Mouse (Mus musculus): ENCODE results near the gene Atp12a. TPM values are rescaled to one million over a fixed set of nuclear protein-coding genes. Genes with fewer than 3 reads are reported as not detected.

Atp12a gene
- 1 to 10 TPM in 1 of 2 experiments, not detected in 1; 2.0 TPM for total RNA-seq (2021)
- polyA plus RNA-seq (2012; rRNA removed), result 0.03 TPM in 1 of 2 replicates, not detected in the other
- long read RNA-seq, partial matches to known transcripts, result 0 of 1 reads
- long read RNA-seq, other reads (novel, unspliced or antisense), result 1 of 1 reads

DNA sequence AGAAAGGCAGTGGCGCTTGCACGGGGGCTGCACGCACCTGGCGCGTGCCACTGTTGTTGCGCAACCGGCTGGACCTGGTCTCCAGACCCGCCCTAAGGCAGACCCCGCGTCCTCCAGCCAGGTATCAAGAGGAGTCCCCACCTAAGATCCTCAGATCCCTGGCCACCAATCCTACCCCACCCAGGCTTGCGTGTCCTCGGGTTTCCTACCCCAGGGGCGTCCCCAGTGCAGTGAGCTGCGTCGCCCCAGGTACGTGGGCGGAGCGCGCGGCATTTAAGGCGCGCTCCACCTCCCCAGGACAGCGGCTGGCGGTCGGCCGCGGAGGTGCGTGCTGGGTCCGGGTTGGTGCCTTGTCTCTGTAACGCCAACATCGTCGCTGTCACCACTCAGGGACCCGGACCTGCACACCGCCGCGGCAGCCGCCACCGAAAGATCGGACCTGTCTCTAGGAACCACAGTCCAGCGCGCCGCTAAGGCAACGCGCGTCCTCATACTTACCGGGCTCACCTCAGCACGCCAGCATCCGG is at the start of gene Atp12a:
Gene Atp12a (plus strand): TSS at position 358 of the 527 bp plus-strand sequence.
- DNase-seq, result peak; percentile 8

DNA sequence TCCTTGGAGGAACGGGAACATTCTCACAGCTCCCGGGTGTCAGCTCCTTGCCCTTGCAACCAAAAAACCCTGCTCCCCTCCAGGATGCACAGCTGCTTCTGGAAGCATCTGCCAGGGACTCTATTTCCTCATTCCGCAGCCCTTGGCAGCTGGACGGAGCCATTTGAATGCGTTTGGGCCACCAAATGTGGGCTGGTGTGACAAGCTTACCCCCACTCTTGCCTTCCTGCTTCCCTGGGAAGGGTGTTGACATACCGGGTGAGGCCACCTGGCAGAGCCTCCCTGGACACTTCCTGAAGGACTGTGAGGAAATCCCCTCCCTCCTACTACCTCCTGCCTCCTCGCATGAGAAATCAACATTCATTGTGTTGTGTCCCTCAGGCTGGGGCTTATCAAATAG is 49.3 kb upstream of the Atp12a start:
- DNase-seq, result no peak

DNA sequence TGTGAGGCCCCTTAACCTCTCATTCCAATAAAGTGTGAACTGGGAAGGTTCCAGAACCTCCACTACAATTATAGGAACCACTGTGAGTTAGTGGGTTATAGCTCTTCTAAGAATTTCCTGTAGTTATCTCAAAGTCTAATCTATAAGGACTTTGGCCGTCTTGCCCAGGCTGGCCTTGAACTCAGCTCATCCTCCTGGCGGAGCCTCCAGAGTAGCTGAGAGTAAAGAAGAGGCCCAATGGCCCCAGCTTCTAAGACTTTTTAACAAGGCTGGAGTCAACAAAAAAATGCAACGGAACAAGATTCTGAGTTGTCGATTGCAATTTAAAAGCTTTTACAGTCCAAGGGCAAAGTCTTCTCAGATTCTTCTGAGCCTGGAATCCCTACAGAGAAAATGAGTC is 48.5 kb upstream of the Atp12a start:
- DNase-seq, result no peak

DNA sequence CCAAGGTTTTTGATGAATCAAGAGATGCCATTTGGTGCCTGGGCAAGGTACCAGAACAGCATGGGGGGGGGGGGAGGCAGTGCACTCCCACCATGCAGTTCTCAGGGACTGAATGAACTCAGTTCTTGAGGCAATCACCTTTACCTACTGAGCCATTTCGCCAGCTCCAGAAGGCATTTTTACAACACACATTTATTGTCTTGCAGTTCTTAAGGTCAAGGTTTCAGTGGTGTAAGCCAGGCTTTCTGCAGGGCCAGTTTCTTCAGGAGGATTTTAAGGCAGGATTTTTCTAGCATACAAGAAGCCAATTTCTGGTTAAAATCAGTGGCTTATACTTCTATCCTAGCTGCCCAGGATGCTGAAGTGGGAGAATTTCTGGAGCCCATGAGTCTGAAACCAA is 41.9 kb upstream of the Atp12a start:
- DNase-seq, result peak; percentile 29

DNA sequence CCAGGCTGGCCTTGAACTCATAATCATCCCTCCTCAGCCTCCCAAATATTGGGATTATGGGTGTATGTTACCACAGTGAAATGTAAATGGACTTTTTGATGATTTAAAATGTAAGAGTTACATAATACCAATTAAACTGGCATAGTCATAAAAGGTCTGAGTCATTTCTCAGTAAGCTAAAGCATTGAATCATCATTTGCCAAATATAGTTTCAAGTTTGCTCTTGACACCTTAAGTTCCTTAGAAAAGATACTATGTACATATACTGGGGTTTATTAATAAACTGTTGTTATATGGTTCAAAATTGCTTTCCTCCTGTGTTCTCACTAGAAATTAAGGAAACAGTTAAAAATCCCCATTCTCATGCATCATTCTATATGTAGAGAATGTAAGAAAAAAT is 39.8 kb upstream of the Atp12a start:
- DNase-seq, result no peak

DNA sequence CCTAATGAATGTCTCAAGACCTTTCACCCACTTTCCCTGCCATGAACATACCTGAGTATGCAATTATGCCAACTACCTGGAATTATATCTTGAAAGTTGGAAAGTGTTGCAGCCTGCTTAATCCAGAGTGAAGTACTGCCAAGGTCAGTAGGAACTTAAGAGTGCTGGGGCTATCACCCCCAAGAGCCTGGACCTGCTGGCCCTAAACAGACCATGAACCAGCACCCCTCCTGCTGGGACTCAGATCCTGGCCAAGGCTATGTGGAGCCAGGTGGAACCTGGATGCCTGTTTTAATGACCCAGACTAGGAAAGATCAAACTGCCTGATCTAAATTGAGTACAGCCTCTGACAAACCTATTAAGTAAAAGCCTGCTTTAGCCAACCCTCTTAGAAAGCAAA is 31.2 kb upstream of the Atp12a start:
- DNase-seq, result no peak

DNA sequence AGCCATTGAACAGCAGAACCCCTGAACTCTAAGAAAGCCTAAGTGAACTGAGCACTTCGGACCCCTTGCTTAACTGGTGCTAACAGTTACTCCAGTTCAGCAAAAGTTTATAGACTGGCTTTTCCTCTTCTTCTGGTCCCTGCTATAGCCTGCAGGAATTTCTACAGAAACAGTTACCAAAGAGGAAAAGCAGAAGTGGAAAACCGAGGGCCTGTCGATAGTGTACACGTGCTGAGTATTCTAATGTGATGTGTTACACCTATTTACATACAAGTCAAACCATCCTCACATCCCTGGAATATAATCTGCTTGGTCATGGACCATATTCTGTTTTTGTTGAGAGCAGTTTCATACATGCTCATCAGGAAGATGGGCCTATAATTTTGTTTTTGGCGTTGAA is 30.4 kb upstream of the Atp12a start:
- no peak for DNase-seq

DNA sequence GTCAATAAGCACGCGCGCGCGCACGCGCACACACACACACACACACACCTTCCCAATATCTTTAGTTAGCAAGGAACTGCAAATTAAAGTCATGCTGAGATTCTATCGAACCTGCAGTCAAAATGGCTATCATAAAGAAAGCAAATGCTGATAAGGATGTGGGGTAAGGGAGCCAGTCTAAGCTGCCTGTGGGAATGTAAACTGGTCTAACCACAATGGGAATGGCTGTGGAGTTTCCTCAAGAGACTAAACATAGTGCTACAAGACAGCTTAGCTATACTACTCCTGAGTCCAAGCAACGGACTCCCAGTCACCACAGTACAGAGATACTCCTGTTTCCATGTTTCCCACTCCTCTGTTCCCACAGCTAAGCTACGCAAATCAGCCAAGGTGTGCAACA is 28.8 kb upstream of the Atp12a start:
- DNase-seq, result no peak

DNA sequence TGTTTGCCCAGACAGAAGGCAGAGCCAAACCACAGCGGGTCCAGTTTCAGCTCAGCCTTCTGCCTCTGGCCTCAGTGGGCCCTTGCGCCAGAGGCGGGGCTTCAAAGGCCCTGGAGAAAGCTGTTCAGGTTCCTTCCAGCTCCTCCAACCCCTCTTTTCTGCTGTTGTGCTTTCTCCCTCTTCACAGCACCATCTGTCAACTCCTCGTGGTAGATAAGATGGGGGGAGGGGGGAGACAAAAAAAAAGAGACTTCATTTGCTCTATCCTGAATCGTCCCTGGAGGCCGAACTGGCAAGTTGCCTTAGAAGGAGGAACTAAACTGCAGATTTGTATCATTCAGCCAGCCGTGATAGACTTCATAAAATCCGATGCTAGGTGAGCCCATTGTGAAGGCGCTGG is 27.8 kb upstream of the Atp12a start:
- DNase-seq, result no peak

DNA sequence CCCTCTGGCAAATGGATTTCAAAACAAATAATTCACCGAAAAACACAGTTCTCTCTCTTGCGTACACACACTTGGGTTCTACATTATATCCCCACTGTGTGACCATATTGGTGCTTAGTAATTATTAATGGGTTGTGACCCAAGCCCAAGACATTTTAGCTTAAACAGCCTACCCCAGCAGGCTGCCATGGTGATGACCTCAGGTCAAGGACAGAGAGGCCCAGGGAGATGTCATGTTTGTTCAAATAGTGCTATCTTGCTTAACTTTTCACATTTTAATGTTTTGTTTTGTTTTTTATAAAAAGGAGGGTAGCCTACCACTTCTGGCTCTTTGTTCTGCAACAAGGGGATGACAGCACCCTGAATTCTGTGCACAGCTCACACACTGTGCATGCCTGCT is 27.2 kb upstream of the Atp12a start:
- DNase-seq, result peak; percentile 51

DNA sequence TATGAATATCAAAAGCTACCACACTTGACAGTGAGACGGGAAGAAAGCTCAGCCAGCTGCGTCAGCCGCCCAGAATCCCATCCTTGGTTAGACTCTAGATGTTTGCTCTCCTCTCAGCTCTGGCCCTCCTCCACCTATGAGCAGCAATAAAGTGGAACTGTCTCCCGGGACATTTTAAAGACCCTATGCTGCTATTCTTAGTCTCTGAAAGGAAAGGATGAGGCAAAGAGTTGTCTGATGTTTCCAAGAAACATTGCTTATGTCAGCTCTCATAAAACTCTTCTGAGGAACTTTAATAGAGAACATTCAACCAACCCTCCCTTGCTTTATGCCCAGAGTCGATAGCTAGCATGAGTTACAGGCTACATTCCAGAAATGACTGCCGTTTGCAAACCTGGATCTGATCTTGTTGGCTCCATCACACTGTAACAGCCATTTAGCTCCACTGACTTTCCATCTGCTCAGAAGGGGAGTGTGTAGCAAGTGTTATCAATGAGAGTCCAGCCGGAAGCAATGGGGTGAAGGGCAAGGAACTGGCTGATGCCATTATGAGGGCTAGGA is 25.9 kb upstream of the Atp12a start:
- no peak for DNase-seq

DNA sequence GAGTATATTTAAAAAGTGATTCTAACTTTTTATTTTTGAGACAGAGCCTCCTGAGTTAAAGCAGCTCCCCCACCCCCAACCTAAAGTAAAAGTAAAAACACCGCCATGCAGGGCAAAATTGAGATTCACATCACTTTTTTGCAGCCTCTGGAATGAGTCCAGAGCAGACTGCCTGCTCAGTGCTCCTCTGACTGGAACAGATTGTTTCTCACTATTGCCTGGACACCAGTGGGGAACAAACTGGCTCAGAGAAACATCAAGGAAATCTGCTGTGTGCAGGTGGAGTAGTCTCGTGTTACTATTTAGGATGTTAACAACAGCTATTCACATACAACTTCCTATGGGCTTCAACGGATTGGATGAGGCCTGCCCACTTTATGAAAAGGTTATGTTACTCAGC is 16.2 kb upstream of the Atp12a start:
- DNase-seq, result no peak

DNA sequence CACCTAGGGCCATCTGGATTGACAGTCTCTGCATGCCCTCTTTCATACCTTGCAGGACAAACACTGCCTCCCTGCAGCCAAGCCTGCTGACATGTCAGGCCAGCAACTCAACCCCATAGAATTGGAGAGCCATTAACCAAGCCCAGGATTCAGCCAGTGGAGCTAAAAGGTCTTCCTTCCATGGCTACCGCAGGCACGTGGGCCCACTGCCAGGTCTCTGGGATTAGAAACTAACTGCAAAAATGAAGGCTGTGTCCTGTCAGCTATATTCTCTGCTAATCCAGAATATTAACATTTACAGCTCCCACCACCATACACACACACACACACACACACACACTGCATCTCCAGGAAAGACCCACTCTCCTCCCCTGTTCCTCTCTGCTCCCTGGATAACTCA is 15.3 kb upstream of the Atp12a start:
- no peak for DNase-seq

DNA sequence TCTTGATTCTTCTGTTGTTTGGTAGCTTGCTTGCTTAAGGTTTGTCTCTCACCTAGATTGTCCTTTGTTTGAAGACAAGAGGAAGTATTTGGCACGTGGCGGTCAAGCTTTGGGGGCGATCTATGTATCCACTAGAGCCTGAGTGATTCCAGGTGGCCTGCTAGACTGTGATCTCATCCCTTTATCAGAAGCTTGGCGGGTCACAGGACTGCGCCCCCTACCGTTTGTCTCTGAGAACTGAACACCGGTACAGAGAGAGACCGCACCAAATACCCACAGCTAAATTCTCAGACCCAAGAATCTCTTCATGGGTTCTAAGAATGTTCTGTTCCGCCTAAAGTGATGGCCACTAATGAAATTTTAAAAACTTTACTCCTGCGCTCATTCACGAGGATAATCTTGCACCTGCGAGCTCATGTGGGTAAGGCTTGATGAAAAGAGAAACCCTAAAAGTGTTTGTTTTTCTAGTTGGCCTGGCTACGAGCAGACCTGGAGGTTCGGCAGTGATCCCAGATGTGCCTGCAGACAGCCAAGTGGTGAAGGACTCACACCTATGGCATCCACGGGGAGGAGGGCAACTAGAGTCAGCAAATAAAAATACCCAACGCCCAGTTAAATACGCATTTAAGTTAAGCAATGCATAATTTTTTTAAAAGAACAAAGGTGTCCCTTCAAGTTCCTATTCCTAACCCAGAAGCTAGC is 12.8 kb upstream of the Atp12a start:
- peak; percentile 43 for DNase-seq

DNA sequence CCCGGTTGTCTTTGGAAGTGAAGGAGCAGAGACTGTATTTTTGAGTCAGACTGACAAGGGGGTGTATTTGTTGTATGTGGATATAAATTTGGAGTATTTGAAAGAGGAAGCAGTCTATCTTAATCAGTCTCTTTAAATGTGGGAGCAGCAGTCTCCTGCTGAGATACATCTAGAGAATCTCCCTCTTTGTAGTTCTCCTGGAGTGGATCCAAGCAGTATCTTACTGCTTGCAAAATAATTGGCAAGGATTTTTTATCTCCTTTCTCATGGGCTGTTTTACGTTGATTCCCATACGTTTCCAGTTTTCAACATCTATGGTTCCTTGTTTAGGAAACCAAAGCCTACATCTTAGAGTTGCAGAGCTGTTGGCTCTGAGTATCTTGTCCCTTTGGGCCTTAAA is 10.1 kb upstream of the Atp12a start:
- DNase-seq, result no peak

DNA sequence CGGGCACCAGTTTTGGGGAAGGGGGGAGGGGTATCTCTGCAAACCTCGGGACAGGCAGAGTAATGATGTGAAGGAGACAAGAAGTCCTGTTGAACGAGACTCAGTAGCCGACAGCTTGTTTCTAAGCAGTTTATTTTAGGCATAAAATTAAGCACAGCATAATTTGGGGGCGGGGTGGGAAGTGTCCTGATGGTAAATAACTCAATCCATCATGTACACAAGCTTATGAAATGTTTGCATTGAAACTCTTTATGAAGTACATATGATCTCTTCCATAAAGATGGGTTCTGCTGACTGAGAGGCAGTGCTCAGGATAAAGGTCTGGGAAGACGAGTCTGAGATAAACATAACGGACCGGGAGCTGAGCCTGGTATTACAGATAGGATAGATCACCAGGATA is 9.5 kb upstream of the Atp12a start:
- no peak for DNase-seq

DNA sequence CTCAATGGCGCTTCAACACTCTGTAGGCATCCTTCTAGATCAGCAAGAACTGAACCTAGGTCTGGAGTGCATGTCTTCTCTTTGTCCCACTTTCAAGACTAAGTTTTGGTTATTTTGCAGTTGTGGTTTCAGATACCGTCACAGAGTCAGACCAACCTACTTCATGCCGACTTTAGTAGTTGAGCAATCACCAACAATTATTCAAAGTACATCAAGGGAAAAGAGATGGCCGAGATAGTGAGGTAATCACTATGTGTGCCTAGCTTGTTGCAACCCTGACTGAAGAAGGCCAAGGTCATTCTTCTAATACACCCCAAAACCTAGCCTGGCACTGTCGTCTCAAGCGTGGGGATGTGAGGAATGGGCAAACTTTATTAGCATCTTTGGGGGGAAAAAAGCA is 8.7 kb upstream of the Atp12a start:
- peak; percentile 42 for DNase-seq

DNA sequence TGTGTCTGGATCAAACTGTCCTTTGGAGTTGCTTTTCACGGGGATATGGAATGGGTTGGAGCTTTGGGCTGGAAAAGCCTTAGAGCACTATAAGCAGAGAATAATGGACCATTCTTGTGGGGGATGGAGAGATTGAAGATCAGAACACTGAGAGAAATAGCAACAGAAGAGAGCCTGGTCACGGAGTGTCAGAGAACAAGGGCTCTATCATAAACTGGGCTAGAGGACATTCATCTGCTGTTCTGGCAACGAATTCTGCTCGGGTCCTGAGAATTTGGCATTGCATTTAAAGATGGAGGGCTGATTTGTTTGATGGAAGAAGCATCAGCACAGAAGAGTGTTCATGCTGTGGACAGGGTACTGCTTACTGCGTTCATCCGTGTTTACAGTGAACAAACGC is 6.4 kb upstream of the Atp12a start:
- no peak for DNase-seq

DNA sequence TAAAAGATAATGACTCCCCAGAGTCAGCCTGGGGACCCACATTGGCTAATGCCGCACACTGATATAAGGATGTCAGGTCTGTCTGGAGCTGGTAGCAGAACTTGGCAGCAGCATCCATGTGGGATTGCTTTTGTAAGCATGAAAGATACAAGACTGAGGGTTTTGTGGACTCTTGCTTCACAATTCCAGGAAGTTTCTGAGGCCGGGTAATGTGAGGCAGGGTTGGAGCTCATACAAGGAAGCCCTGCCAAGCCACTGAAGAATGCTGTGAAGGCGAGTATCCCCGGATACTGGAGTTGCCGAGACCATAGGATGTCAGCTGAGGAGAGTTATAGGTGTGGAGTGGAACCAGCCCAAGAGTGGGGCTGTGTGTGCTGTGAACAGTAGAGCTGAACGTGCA is 5.7 kb upstream of the Atp12a start:
- DNase-seq, result peak; percentile 13

DNA sequence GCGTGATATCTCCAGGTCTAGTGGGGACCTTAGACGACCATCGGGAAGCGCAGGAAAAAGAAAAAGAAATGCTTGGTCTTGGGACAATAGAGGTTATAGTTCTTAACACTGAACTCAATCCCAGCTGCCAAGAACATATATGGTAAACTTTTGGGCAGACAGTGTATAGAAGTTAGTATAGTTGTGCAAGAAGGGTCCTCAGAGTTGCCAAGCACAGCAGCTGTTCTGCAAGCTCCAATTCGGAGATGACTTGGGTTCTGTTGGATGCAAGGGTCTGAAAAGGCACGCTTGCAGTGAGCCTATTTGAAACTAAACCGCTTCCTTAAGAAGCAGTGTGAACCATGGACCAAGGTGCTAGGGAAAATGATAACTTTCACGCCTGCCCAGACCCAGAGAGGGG is 424 bp downstream of the Atp12a start:
- no peak for DNase-seq

DNA sequence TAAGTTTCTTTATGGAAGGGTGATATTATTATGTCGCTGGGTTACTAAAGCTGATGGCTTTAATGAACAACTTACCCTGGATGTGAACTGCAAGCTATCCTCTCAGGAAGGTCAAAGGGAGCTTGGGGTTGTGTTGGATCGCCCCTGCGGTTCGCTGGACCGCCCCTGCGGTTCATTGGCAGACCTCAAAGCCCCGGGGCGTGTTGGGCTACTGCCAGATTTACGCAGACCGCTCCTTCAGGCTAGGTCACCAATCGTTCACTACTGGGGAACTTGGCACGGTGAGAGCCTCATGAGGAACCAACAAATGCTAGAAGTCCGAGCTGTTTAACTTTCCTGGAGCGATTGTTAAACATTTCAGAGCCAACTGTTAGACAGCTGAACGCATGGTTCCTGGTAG is 1.8 kb downstream of the Atp12a start:
- DNase-seq, result no peak

DNA sequence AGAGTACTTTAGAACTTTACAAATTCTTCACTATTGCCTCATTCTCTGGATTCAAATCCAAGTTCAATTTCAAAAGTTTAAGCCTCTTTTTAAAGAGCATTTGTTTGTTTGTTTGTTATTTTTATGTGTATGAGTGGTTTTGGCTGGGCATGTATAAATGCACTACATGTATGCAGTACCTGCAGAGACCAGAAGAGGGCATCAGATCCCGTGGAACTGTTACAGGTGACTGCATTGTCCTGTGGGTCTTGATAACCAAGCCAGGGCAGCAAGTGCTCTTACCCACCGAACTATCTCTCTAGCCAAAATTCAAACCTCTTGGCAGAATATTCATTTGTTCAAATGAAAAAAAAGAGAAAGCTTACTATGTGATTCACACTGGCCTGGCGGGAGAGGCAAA is 4.0 kb downstream of the Atp12a start:
- DNase-seq, result no peak

DNA sequence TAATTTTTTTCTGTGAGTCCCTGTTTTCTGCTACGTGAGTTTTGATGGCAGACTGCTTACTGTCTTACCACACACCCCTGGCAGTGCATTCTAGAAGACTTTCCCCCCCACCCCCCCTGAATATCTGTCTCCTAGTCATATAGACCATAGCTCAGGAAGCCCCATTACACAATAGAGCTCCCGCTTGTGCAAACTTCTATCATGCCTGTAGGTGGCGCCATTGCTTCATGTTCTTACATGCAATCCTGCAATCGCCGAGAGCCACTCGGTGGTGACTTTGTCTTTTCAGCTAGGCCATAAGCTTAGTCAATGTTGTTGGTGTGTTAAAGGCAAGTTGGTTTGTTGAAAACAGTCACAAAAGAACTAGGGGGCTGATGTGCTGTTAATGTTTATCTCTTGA is 10.9 kb downstream of the Atp12a start:
- DNase-seq, result peak; percentile 76

DNA sequence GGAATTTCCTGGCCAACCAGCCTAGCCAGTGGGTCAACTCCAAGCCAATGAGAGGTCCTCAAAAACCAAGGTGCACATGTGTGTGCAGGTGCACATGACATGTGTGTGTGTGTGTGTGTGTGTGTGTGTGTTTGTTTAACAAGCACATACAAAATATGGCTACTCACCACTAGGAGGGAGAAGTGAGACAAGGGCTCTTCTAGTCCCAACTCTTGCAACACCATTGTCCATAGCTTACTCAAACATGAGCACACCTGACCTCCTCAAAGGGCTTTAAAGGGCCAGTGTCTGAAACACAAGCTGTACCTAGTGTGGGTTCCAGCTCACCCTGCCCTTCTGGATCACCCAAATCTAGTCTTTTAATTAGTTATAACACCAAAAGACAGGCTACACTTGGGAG is 12.9 kb downstream of the Atp12a start:
- DNase-seq, result no peak
